Mouse (Mus musculus) stomach, postnatal 0 days (tissue): ENCODE measurements around the gene Adat3.

ENCODE experiments used
- CTCF ChIP-seq: IDR thresholded peaks from 2 replicates; pipeline ENCODE4 v1.5.1; 2016; ENCODE audit warnings: antibody characterized with exemption, low read depth, mild to moderate bottlenecking, moderate library complexity
- EP300 ChIP-seq: optimal IDR thresholded peaks from 2 replicates; pipeline ENCODE3; 2016; ENCODE audit warnings: antibody characterized with exemption

GRCm38 (mm10) chr10:80625764-80626163, 23.1 kb downstream of the Adat3 start:
- no peak for TF ChIP-seq CTCF
- no peak for TF ChIP-seq EP300
